Mouse (Mus musculus): ENCODE measurements around the gene Gm20388.

Gm20388 gene

DNA sequence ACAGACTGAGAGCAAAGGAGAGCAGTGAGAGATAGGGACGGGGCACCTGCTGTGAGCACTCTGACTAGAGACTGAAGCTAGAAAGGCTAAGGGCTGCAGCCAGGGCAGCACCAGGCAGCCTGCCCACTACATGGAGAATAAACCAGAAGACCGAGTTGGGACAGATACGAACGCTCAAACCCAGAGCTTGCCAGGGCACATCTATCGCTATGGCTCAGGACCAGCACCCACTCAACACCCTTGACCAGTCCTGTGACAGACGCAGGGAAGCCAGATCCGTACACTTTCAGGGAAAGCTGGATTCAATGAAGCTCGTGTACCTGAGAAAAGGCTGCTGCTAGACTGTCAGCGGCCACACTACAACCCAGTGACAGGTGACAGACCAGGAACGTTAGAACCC lies 674.9 kb downstream of the Gm20388 start:
- no peak for DNase-seq (ENCODE audit: extremely low read depth, insufficient read length, low spot score)

DNA sequence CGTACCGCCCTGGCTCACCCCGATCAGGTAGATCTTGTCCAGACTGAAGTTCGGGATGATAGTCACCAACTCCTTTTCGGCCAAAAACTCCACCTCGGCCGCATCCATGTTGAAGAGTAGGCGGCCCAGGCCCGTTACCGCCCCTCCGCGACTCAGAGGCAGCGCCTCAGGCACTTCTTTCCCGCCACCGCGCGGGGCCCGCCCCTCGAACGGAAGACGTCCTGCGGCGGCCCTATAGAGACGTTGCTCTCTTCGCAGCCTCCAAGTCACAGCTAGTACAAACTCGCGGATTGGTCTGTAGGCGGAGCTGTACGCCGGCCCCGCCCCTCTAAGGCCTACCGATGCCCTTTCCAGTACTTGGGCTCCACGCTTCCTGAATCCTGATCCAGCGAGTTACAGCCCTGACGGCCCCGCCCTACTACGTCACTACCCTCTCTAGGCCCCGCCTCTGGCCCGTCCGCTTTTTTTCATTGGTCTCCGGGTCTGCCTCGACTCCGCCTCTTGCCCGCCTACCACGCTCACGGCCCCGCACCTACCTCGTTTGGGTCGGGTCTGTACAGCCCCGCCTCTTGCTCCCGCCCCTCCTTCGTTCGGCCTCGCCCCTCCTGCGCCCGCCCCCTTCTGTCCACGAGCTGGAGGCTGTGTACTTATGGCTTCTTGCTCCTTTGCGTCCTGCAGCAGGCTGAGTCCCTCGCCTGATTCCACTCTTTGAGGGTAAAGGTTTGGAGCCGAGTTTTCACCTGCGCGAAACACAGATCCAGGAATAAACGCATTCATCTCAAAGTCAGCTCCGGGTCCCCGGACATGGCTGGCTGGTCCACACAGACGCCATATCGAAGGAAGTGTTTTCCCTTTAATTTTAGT lies 678.5 kb downstream of the Gm20388 start, which contains the start of gene Gins2:
Gene Gins2, minus strand, starts transcription at position 397 of the 864 bp plus-strand sequence.
- peak; percentile 99 for DNase-seq (ENCODE audit: extremely low read depth, insufficient read length, low spot score)

DNA sequence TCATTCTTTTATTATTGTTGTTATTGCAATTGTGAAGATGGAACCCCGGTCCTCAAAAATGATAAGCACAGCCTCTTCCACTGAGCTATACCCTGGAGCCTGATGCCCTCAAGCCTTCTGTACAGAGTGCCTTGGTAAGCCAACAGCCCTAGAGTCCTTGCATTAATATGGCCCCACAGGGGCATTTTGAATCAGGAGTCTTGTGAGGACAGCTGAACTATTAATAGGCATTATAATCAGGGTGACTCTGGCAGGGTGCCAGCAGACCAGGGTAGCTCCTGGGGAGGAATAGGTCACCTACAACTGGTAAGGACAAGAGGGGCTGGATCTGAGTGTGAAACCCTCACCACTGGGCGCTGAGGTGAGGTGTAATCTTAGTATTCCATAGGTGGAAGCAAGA lies 679.3 kb downstream of the Gm20388 start:
- no peak for DNase-seq (ENCODE audit: extremely low read depth, insufficient read length, low spot score)

DNA sequence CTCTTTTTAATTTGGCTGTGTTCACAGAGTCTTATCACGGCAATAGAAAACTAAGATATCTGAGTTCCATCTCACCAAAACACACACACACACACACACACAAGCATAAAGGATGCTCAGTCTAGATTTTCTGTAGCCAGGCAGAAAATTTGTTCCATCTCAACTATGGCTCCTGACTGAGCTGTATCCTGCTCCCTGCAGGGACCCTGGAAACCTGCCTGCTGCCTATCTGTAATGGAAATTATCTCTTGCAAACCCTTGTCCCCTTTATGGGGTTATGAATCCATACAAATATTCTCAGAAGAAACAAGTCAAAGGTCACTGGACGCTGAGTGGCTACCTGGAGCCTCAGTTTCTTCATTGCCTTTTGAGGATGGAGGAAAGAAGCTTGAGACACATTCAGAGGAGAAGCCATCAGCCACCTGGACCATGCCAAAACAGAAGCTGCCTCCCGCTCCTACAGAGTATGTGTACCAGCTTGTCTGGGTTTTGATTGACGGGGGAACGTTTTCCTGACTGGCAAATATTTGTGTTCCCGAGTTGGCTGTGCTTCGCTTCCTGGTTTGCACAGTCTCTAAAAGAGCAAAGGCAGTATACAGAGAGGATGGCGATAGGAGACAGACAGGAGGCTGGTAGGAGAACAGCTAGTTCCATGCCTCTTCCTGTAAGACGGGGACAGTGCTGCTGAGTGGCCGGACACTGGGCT lies 681.1 kb downstream of the Gm20388 start:
- DNase-seq (ENCODE audit: extremely low read depth, insufficient read length, low spot score), result no peak

DNA sequence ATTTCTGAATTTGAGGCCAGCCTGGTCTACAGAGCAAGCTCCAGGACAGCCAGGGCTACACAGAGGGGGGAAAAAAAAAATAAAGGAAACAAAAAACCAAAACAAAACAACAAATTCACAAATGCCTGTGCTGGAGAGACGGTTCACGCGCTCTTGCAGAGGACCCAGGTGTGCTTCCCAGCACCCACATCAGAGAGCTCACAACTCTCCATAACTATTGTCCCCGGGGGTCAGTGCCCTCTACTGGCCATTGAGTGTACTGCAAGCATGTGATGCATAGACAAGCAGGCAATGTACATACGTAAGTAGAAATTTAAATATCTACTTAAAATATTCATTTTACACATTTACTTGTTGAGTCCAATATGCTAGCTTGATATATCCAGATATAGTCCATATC lies 683.9 kb downstream of the Gm20388 start:
- no peak for DNase-seq (ENCODE audit: extremely low read depth, insufficient read length, low spot score)

DNA sequence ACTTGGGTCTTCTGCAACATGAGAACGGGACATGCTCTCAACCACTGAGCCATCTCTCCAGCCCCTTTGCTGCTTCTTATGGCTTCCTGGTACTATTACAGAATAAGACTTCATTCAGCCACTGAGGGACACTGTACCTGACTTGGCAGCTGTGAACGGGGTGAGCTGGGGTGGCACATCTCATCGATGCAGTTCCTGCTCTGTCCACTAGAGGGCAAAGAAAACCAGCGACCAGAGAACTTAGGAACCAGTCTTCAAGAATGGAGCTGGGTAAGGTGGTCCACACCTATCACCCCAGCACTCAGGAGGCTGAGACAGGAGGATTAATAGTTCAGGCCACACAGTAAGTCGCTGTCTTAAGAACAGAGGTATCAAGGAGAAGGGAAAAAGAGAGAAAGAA lies 685.3 kb downstream of the Gm20388 start:
- DNase-seq (ENCODE audit: extremely low read depth, insufficient read length, low spot score), result no peak

DNA sequence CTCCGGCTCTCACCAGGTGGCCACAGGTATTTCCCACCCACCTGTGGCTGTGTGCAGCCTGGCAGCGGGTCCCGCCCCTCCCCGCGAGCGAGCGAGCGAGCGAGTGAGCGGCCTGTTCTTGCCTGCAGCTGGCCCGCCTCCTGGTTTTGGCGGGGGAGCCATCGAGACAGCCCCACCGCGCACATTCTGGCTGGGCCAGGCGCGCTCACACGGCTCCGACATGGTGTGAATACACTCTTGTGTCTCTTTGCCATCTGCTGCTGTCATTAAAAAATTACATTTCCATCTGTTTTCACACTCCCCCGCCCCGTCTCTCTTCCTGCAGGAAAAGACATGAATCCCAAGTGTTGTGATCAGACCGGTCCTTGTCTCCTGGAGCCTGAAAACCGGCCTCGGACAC lies 687.9 kb downstream of the Gm20388 start:
- no peak for DNase-seq (ENCODE audit: extremely low read depth, insufficient read length, low spot score)

DNA sequence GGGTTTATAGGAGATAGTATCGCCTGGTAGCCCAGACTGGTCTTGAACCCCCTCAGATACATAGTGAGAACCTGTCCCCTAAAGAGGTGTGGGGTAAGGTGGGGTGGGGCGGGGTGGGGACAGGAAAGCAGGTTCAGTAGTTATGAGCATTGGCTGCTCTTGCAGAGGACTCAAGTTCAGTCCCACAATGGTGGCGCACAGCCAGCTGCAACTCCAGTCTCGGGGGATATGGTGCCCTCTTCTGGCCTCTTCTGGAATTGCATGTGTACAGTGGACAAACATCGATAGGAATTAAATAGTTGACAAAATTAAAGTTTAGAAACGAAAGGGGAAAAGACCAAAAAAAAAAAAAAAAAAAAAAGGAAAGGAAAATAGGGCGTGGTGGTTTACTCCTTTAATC lies 688.9 kb downstream of the Gm20388 start:
- peak; percentile 59 for DNase-seq (ENCODE audit: extremely low read depth, insufficient read length, low spot score)

DNA sequence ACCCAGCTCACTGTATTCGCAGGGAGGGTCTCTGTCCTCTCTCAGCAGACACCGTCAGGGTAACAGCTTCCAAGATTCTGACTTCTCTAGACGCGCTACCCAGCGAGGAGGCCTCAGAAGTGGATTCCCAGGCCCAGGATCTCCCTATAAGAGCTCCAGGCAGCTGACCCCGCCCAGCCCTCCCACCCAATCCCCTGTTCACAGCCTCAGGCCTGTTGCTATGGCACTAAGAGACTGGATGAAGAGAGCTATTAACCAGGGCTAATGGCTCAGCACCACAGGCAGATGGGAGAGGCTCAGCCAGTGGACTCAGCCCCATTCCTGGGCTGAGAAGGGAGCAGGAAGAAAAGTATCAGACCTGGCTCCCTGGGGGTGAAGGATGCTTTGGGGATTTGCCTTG lies 692.0 kb downstream of the Gm20388 start:
- no peak for DNase-seq (ENCODE audit: extremely low read depth, insufficient read length, low spot score)

DNA sequence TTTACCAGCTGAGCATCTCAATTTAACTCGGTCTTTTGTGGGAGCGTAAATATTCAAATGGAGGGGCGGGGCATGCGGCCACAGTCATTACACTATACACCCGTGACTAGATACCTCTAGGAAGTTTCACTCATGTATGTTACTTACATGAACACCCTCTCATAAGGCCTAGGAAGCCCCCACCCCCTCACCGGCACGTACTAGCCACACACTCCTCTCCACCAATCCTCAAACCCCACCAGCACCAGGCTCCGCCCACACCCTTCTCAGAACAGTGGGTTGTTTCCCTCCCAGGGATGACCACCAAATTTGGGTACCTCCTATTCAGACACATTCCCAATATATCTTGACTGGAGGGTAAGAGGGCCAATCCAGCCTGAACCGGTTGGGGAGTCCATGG lies 696.8 kb downstream of the Gm20388 start:
- DNase-seq (ENCODE audit: extremely low read depth, insufficient read length, low spot score), result no peak

DNA sequence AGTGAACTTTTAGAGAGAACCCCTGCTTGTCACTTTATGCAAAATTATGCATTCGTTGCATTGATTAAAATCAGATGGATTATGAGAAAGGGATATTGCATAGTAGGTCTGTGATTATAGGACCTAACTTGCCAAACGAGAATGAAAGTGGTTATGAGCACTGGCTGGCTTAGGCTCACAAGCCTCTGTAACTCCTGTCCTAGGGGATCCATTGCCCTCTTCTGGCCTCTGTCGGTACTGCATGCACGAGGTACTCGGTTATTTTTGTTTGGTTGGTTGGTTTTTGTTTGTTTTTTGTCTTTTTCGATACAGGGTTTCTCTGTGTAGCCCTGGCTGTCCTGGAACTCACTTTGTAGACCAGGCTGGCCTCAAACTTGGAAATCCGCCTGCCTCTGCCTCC lies 697.2 kb downstream of the Gm20388 start:
- DNase-seq (ENCODE audit: extremely low read depth, insufficient read length, low spot score), result no peak

DNA sequence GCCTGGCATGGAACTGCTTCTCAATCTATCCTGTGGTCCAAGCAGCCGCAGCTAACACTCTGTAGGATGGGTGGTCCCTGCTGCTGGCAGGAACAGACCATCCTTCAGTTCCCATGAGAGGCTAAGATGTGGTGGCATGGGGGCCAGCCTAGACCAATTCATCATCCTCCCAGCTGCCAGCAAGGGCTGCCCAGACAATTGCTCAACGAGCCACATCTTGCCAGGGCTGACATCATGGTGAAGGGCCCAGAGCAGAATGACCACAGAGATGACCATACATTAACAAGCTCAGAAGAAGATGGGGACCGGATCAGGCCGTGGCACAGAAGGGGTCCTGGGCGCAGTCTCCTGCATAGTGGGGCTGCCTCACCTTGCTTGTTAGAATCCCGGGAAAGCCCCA lies 700.2 kb downstream of the Gm20388 start:
- peak; percentile 61 for DNase-seq (ENCODE audit: extremely low read depth, insufficient read length, low spot score)

DNA sequence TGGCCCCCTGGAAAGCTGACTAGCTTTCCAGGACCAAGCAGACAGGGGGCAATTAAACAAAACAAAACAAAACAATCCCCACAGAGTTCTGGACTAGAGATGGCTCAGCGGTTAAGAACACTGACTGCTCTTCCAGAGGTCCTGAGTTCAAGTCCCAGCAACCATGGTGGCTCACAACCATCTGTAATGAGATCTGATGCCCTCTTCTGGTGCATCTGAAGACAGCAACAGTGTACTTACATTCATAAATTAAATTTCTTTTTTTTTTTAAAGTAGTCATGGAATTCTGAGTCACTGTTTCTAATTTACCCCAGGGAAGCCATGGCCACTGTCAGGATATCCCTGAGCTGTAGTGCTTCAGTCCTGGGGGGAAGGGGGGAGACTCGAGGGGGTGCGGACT lies 703.9 kb downstream of the Gm20388 start:
- DNase-seq (ENCODE audit: extremely low read depth, insufficient read length, low spot score), result no peak

DNA sequence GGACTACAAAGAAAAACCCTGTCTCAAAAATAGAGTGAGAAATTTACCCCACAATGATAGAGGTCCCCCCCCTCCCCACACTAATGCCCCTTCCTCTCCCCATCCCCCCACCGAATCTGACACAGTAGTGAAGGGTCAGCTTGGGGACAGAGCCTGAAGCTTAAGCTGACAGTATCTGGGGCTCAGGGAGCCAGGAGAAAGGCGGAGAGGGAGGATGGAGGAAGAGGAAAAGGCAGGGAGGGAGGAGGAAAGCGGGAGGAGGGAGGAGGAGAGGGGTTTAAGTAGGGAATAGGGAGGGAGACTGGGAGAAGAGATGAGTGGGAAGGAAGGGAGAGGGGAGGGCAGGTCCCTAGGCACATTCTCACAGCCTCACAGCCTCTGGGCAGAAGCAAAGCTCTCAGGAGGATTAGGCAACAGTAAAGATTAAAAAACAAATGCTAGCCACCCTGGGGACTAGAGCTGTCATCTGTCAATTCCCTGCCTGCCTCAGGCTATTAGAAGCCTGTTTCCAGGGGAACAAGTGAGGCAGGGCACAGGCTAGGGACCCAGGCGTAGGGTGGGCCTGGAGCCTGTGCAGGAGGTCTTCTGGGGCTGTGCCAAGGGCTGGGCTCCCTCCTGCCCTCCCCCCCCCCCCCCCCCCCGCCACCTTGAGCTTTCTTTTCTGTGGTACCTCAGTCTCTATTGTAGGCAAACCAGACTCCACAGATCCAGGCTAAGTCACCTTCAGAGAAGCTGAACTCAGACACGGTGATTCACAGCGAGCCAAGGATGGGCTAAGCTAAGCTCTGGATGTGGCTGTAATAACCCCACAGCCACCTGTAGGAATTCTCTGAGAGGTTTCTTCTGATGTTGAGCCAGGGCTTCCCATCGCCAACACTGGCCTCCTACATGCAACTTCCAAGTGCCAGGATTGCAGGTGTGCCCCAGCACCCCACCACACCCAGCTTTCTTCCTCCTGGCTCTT lies 706.3 kb downstream of the Gm20388 start:
- no peak for DNase-seq (ENCODE audit: extremely low read depth, insufficient read length, low spot score)

DNA sequence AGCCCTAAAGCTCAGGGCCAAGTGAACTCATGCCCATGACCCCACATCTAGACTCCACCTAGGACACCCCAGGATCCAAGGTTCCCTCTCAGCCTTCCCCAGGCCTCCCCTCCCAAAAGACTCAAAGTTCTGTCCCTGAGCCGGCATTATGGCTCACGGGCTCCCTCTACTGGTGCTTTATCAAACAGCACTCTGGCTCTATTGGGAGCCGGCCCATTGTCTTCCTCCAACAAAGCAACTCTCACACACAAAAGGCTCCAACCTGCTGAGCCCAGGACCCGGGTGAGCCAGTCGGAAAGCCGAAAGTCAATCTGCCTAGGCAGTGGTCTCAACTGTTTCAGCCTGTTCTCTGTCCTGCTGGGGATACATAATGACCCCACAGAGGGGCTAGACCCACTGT lies 707.5 kb downstream of the Gm20388 start:
- DNase-seq (ENCODE audit: extremely low read depth, insufficient read length, low spot score), result no peak

DNA sequence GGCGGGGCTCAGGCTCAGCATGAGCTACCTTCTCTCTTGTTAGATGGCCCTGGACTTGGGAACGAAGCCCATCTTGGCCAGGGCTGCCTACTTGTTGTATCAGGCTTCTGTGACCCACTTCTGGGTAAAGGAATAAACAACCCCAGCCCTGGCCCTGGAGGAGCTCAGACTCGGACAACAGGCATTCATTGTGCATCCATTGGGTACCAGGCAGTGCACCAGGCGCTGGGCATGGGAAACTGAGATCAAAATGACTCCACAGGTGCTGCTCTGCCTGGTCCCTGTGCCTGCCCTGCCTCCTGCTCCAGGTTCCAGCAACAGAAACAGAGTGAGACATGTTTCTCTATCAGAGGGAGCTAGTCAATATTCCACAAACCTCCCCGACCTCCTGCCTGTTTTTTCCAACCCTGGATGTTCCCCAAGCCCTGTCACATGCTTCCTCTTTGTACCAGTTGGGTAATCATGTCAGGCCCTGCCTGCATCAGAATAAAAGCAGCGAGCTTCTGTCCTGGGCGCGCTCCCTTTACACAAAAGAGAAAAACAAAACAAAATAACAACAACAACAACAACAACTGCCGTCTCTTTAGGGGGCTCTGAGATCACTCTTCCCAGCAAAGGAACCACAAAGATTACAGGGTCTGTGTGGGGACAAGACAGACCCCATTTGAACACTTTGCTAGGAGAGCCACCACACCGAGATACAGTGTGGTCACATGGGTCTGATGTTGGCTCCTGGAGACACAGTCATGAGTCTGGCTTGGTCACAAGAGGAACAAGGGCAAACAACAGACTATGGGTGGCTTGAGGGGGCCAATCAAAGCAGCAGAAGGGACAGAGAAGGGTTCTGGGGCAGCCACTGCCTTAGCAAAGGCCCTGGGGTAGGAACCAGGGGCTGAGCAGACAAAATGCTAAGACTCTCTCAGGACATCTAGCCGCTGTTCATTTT lies 708.9 kb downstream of the Gm20388 start:
- DNase-seq (ENCODE audit: extremely low read depth, insufficient read length, low spot score), result no peak

DNA sequence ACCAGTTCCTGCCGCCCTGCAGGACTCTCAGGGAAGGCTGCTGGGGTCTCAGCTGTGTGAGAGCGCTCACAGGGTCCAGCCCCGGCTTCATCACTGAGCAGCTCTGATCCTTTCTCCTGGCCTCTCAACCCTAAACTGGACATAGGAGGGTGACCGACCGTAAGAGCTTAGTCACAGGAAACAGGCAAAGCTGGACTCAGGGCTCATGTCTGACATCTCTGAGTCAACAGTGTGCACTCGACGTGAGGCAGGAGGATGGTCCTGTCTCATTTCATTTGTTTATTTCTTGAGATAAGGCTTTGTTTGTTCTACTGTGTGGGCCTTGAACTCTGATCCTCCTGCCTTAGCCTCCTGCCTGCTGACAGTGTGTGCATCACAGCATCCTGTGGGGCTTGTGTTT lies 709.8 kb downstream of the Gm20388 start:
- peak; percentile 25 for DNase-seq (ENCODE audit: extremely low read depth, insufficient read length, low spot score)

DNA sequence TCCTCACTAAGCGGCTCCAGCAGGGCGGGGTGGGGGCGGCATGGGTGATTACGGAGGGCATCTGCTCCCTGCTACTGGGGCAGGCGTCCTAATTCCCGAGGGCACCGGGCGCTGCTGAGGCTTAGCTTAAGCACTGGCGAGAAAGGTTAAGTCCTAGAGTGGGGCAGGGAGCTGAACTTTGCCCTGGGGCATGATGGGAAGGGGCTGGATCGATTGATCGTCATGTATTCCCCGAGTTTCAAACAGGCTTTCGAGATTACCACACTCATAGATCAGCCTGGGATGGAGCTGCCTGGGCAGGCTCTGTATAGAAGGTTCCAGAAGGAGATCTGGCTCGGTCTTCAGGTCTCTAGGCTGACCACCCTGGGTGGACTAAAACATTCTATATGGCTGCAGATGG lies 711.5 kb downstream of the Gm20388 start:
- DNase-seq (ENCODE audit: extremely low read depth, insufficient read length, low spot score), result no peak

DNA sequence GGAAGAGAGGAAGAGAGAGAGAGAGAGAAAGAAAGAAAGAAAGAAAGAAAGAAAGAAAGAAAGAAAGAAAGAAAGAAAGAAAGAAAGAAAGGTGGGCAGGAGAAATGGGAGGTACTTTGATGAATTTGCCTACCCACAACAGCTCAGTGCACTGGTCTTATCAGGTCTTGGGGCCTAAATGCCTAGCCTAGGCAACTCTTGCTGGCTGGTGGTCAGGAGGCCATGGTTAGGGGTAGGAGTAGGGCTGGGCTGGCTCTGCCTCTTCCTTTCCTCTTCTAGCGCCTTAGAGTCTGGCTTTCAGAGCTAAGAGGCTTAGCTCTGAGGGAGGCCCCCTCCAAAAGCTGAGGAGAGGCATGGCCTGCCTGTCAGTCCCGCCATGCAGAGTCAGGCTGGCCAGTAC lies 713.0 kb downstream of the Gm20388 start:
- no peak for DNase-seq (ENCODE audit: extremely low read depth, insufficient read length, low spot score)

DNA sequence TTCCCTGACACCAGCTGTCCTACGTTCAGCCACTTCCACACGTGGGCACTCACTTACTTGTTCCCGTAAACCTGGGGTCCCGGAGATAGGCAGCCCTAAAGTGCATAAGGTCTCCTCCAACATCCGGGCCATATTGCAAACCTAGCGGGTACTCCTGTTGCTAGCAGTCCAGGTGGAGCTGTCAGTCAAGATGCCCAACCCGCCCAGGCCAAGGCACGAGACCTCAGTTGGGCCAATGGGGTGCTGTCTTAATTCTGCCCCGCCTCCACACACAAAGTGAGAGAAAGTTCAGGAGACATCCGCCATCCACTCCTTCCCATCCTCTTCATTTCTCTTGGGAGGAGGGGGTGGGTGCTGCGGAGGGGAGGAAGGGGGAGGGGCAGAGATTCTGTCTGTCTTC lies 715.8 kb downstream of the Gm20388 start:
- DNase-seq (ENCODE audit: extremely low read depth, insufficient read length, low spot score), result no peak

All from 3134 (cell line).